Mouse (Mus musculus) small intestine, adult 2 months (tissue): Measurements from ENCODE around the gene Tnpo1. TPM values are rescaled to one million over a fixed set of nuclear protein-coding genes. Genes with fewer than 3 reads are reported as not detected.

Experiments
- H3K27ac ChIP-seq: fragments of 200-500 bp; 2 replicates; pipeline ENCODE4 v1.5.1; 2012; ENCODE audit warnings: low read depth, low read length, control low read depth, inconsistent platforms; ENCODE audit not compliant: insufficient read depth
- H3K27me3 ChIP-seq: fragments of 200-500 bp; 2 replicates; pipeline ENCODE4 v1.6.1; 2012; ENCODE audit warnings: mild to moderate bottlenecking, moderate library complexity, low read length, inconsistent platforms; ENCODE audit not compliant: control insufficient read depth, insufficient read depth
- H3K36me3 ChIP-seq: fragments of 200-500 bp; 2 replicates; pipeline ENCODE4 v1.6.1; 2012; ENCODE audit warnings: mild to moderate bottlenecking, low read length, control low read depth, inconsistent platforms; ENCODE audit not compliant: control insufficient read depth, insufficient read depth
- H3K4me1 ChIP-seq: fragments of 200-500 bp; 2 replicates; pipeline ENCODE4 v1.6.1; 2012; ENCODE audit warnings: low read length, inconsistent platforms, mixed read lengths; ENCODE audit not compliant: control insufficient read depth, insufficient read depth, insufficient read length
- H3K4me3 ChIP-seq: fragments of 200-500 bp; 2 replicates; pipeline ENCODE4 v1.5.1; 2012; ENCODE audit warnings: low read depth, mild to moderate bottlenecking, control low read depth, inconsistent platforms, low read length, moderate library complexity
- CTCF ChIP-seq: fragments of 200-500 bp; IDR thresholded peaks from 2 replicates; pipeline ENCODE4 v1.5.1; 2012; ENCODE audit warnings: low read depth, mild to moderate bottlenecking, control low read depth, inconsistent platforms, low read length, moderate library complexity, mixed read lengths; ENCODE audit not compliant: insufficient replicate concordance, insufficient read length; ENCODE audit errors: extremely low read depth
- POLR2A ChIP-seq: fragments of 200-500 bp; IDR thresholded peaks from 2 replicates; pipeline ENCODE4 v1.6.1; 2012; ENCODE audit warnings: low read depth, mild to moderate bottlenecking, control low read depth, inconsistent platforms, low read length, moderate library complexity
- WGBS: fragments of 180-500 bp; shearing (Covaris S2); methylation state at CpG from one replicate; pipeline ENCODE4 v1.1.7; 2018; 5-methylcytosine and 5-hydroxymethylcytosine counted together
- polyA plus RNA-seq: library from polyadenylated mRNA; depleted of rRNA; stranded (reverse); fragments of >200 nt; gene quantifications from 2 replicates; pipeline ENCODE4 v1.2.3, GENCODE M21; 2012; rRNA removed

The Tnpo1 gene
- polyA plus RNA-seq, 1 experiment, result 10.7 TPM

DNA sequence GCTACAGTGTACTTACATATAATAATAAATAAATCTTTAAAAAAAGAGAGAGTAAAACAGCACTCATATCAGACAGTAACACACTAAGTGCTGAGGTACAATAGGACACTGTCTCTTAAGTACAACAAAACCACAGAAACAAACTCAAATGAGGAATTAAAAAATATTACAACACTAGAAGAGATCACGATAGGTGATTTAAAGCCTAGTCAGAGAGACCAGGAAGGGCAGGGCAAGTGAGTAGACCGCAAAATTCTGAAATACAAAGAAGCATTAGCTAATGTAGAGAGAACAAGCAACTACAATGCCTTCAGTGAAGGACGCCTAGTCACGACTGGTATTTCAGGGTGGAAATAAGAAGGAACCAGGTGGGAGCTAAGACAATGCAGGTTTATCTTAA lies 122.5 kb downstream of the Tnpo1 start:
- no peaks in the 10 kb centered on the region for H3K4me1 ChIP-seq
- H3K27me3 ChIP-seq, result no peaks in the 10 kb centered on the region
- H3K36me3 ChIP-seq, result peaks cover 35% of the 10 kb centered on the region
- WGBS, result 81% methylated on average over 4 of the region's 4 CpGs
- no peak overlapping the region for H3K27ac ChIP-seq
- no peak overlapping the region for H3K4me3 ChIP-seq
- no peak for TF ChIP-seq CTCF
- TF ChIP-seq POLR2A, result no peak

GRCm38 (mm10) chr13:98802957-98803356 lies 123.2 kb downstream of the Tnpo1 start:
- Histone ChIP-seq H3K27ac (no peak overlapping the region), H3K27me3 (no peaks in the 10 kb centered on the region), H3K4me3 (no peak overlapping the region), H3K4me1 (no peaks in the 10 kb centered on the region), H3K36me3 (peaks cover 38% of the 10 kb centered on the region)
- WGBS, result 73% methylated on average over 3 of the region's 3 CpGs
- TF ChIP-seq CTCF (no peak), POLR2A (no peak)

DNA sequence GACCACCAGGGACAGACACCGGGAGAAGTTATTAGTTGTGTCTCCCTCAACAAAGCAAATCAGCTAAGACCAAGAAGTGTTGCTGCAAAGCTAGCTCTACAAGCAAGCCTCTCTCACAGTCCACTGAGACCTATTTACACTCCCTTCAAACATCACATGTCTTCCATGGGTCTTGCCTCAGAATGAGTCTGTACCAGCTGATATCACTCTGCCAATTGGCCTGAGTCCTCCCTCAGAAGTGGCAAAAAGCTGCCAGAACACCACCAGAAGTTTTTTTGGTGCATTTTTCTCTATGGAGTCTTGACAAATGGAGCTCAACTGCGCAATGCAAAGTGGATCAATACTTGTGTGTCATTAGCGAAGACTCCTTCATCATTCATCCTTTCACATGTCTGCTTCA lies 130.7 kb downstream of the Tnpo1 start:
- no peak overlapping the region for H3K27ac ChIP-seq
- no peaks in the 10 kb centered on the region for H3K4me1 ChIP-seq
- TF ChIP-seq CTCF (no peak), POLR2A (no peak)
- peaks cover 25% of the 10 kb centered on the region for H3K36me3 ChIP-seq
- 95% methylated on average over 3 of the region's 3 CpGs for WGBS
- no peak overlapping the region for H3K4me3 ChIP-seq
- H3K27me3 ChIP-seq, result no peaks in the 10 kb centered on the region

- WGBS, result 92% methylated on average over 1 of the region's 1 CpGs
- Histone ChIP-seq H3K4me1 (no peaks in the 10 kb centered on the region), H3K27me3 (no peaks in the 10 kb centered on the region), H3K4me3 (no peak overlapping the region), H3K27ac (no peak overlapping the region), H3K36me3 (peaks cover 19% of the 10 kb centered on the region)
- TF ChIP-seq CTCF, result no peak
- TF ChIP-seq POLR2A, result no peak
Measured at GRCm38 (mm10) chr13:98792864-98793263, 133.3 kb downstream of the Tnpo1 start.

GRCm38 (mm10) chr13:98791693-98792092 lies 134.5 kb downstream of the Tnpo1 start:
- 96% methylated on average over 1 of the region's 1 CpGs for WGBS
- H3K4me1 ChIP-seq, result no peaks in the 10 kb centered on the region
- no peaks in the 10 kb centered on the region for H3K27me3 ChIP-seq
- H3K27ac ChIP-seq, result no peak overlapping the region
- TF ChIP-seq POLR2A (no peak), CTCF (no peak)
- H3K36me3 ChIP-seq, result peaks cover 21% of the 10 kb centered on the region
- H3K4me3 ChIP-seq, result no peak overlapping the region

Other genes with a start within 250 kb of the Tnpo1 start
- 11.5 and 20.5 TPM in 2 replicates for gene Tmem171, start 231.6 kb downstream of the Tnpo1 start, polyA plus RNA-seq
- 3.2 and 8.5 TPM in 2 replicates for gene Fcho2, start 110.9 kb downstream of the Tnpo1 start, polyA plus RNA-seq
- gene 1700024P04Rik, start 58.2 kb upstream of the Tnpo1 start, polyA plus RNA-seq, result not detected in 2 replicates